Mouse (Mus musculus): Measurements from ENCODE around the gene B4galt3.

- TF ChIP-seq CTCF (IDR thresholded peaks at IDR 0.05; ENCODE audit: low read depth) (no peak), EP300 (optimal IDR thresholded peaks at IDR 0.05) (no peak)
These were observed 39.9 kb upstream of the B4galt3 start for GRCm38 (mm10) chr1:171230215-171230614.

All from stomach, postnatal 0 days (tissue).